Mouse (Mus musculus) heart, embryonic 14.5 days (tissue): ENCODE data around the gene Samsn1. TPM values are rescaled to one million over a fixed set of nuclear protein-coding genes. Genes with fewer than 3 reads are reported as not detected.

Source experiments
- ATAC-seq: fragments of 200-750 bp; cut with Nextera tagmentation; 2 replicates; pipeline ENCODE4 v1.8.0; 2017; ENCODE audit warnings: low read depth, moderate TSS enrichment; ENCODE audit not compliant: insufficient number of reproducible peaks, insufficient read depth, low FRiP score
- H3K27ac ChIP-seq, 2 experiments: fragments of 200-500 bp in 1 of 2; fragments of 300-500 bp in 1 of 2; sonication (generic) in 1 of 2; replicated peaks in 1 of 2; 2 replicates each; pipeline ENCODE4 v1.5.1; 2012 to 2014; ENCODE audit warnings: low read depth in 2 of 2, low read length in 2 of 2, control low read depth in 1 of 2, mild to moderate bottlenecking in 1 of 2, mixed read lengths in 1 of 2; ENCODE audit not compliant: control insufficient read depth in 1 of 2, insufficient read depth in 1 of 2
- H3K27me3 ChIP-seq: fragments of 300-500 bp; sonication (generic); 2 replicates; pipeline ENCODE4 v1.6.1; 2014; ENCODE audit warnings: mild to moderate bottlenecking, low read length, control low read depth; ENCODE audit not compliant: control insufficient read depth, insufficient read depth
- H3K36me3 ChIP-seq: fragments of 300-500 bp; sonication (generic); 2 replicates; pipeline ENCODE4 v1.6.1; 2014; ENCODE audit warnings: mild to moderate bottlenecking, control low read depth, low read length, mixed read lengths; ENCODE audit not compliant: control insufficient read depth, insufficient read depth
- H3K4me1 ChIP-seq, 2 experiments: fragments of 200-500 bp in 1 of 2; fragments of 300-500 bp in 1 of 2; sonication (generic) in 1 of 2; 2 replicates each; pipeline ENCODE4 v1.6.1; 2012 to 2014; ENCODE audit warnings: low read length in 2 of 2, control low read depth in 1 of 2, mixed read lengths in 1 of 2; ENCODE audit not compliant: control insufficient read depth in 2 of 2, insufficient read depth in 2 of 2
- H3K4me2 ChIP-seq: fragments of 300-500 bp; sonication (generic); 2 replicates; pipeline ENCODE4 v1.6.1; 2014; ENCODE audit warnings: mild to moderate bottlenecking, low read length
- H3K4me3 ChIP-seq, 2 experiments: fragments of 200-500 bp in 1 of 2; fragments of 300-500 bp in 1 of 2; sonication (generic) in 1 of 2; 2 replicates each; pipeline ENCODE4 v1.5.1; 2012 to 2014; ENCODE audit warnings: low read length in 2 of 2, mild to moderate bottlenecking in 2 of 2, control low read depth in 1 of 2, low read depth in 1 of 2, moderate library complexity in 1 of 2; ENCODE audit not compliant: control insufficient read depth in 1 of 2, insufficient read depth in 1 of 2
- H3K9ac ChIP-seq: fragments of 300-500 bp; sonication (generic); 2 replicates; pipeline ENCODE4 v1.6.1; 2014; ENCODE audit warnings: mild to moderate bottlenecking, low read length
- H3K9me3 ChIP-seq: fragments of 300-500 bp; sonication (generic); 2 replicates; pipeline ENCODE4 v1.6.1; 2016; ENCODE audit warnings: low read length, control low read depth; ENCODE audit not compliant: control insufficient read depth
- WGBS: fragments of 180-500 bp; shearing (Covaris S2); extraction: QIAGEN DNeasy Blood & Tissue Kit; methylation state at CpG from one replicate; pipeline ENCODE4 v1.1.7; 2014; 5-methylcytosine and 5-hydroxymethylcytosine counted together
- polyA plus RNA-seq: library from polyadenylated mRNA; unstranded; fragments of >200 nt; fragmentation: Nextera tagmentation; extraction: Ambion mirVana; gene quantifications from 2 replicates; pipeline ENCODE4 v1.2.1, GENCODE M21; 2014

The Samsn1 gene
- polyA plus RNA-seq, 1 experiment from 2014 or later: 2.1 TPM

GRCm38 (mm10) chr16:75872241-75872640 lies 149.8 kb downstream of the Samsn1 start:
- Histone ChIP-seq H3K4me2 (no peak overlapping the region), H3K27me3 (no peaks in the 10 kb centered on the region), H3K4me3 (no peak overlapping the region), H3K4me1 (no peaks in the 10 kb centered on the region; a peak in 1 of 4 replicates), H3K9ac (no peak overlapping the region), H3K27ac (no peak overlapping the region), H3K9me3 (no peaks in the 10 kb centered on the region), H3K36me3 (no peaks in the 10 kb centered on the region)
- 85% methylated on average over 8 of the region's 8 CpGs for WGBS
- ATAC-seq: no peak

DNA sequence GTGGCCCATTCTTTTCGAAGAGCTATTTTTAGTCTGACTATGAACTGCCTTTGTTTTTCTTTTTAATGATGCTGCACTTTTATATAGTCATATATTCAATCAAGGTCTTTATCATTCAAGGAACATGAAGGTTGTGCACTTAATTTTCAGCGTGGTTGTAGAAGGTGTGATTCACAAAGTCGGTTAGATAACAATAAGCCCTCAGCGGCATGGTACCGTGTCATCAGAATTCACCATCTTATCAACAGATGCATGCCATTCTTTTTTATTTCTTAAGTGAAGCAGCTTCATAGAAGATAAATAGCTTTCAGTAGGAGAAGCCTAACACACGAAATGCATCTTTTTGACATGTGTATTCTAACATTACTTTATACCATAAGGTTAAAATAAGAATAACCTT lies 154.7 kb downstream of the Samsn1 start:
- no peak overlapping the region for H3K4me2 ChIP-seq
- H3K4me3 ChIP-seq: no peak overlapping the region
- H3K27me3 ChIP-seq: no peaks in the 10 kb centered on the region
- 71% methylated on average over 6 of the region's 6 CpGs for WGBS
- no peak overlapping the region for H3K27ac ChIP-seq
- no peak overlapping the region for H3K9ac ChIP-seq
- no peaks in the 10 kb centered on the region for H3K9me3 ChIP-seq
- no peaks in the 10 kb centered on the region for H3K36me3 ChIP-seq
- H3K4me1 ChIP-seq: no peaks in the 10 kb centered on the region
- ATAC-seq: no peak

DNA sequence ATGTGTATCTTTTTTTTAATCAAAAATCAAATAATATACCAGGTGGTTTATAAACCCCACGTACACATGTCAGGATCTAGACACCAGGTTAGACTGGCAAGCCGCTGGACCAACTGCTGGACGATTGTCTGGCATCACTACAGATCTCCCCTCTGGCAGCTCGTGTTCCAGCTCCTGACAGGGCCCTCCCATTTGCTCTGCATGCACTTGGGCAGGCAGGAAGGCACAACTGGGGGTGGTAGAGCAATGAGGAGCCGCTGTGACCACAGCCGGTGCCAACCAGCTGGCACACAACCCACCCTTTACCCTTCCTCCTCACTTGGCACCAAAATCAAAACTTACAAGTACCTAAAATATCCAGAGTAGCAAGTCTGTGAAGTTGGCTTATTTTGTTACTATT lies 156.6 kb downstream of the Samsn1 start:
- Histone ChIP-seq H3K36me3 (no peaks in the 10 kb centered on the region), H3K27ac (no peak overlapping the region), H3K4me3 (no peak overlapping the region), H3K4me1 (peaks cover under 1 to 4% of the 10 kb centered on the region in 2 experiments; a peak in 1 of 4 replicates), H3K9ac (no peak overlapping the region), H3K27me3 (no peaks in the 10 kb centered on the region), H3K9me3 (no peaks in the 10 kb centered on the region), H3K4me2 (no peak overlapping the region)
- no peak for ATAC-seq
- 82% methylated on average over 6 of the region's 6 CpGs for WGBS

- H3K9me3 ChIP-seq: no peaks in the 10 kb centered on the region
- no peak overlapping the region for H3K9ac ChIP-seq
- H3K27ac ChIP-seq: no peak overlapping the region
- no peak overlapping the region for H3K4me3 ChIP-seq
- H3K27me3 ChIP-seq: no peaks in the 10 kb centered on the region
- H3K36me3 ChIP-seq: no peaks in the 10 kb centered on the region
- no peak for ATAC-seq
- peaks cover 2 to 4% of the 10 kb centered on the region in 2 experiments; a peak in 1 of 4 replicates for H3K4me1 ChIP-seq
- WGBS: 70% methylated on average over 2 of the region's 2 CpGs
- H3K4me2 ChIP-seq: no peak overlapping the region
Measured at GRCm38 (mm10) chr16:75864673-75865072, 157.4 kb downstream of the Samsn1 start.

GRCm38 (mm10) chr16:75856343-75856742 lies 165.7 kb downstream of the Samsn1 start:
- Histone ChIP-seq H3K4me2 (no peak overlapping the region), H3K27ac (no peak overlapping the region), H3K4me3 (no peak overlapping the region), H3K36me3 (no peaks in the 10 kb centered on the region), H3K9ac (no peak overlapping the region), H3K4me1 (peaks cover 0 to 2% of the 10 kb centered on the region in 2 experiments; a peak in 1 of 4 replicates), H3K27me3 (no peaks in the 10 kb centered on the region), H3K9me3 (no peaks in the 10 kb centered on the region)
- 83% methylated on average over 2 of the region's 2 CpGs for WGBS
- ATAC-seq: no peak

GRCm38 (mm10) chr16:75855402-75855801 lies 166.7 kb downstream of the Samsn1 start:
- Histone ChIP-seq H3K9ac (no peak overlapping the region), H3K9me3 (no peaks in the 10 kb centered on the region), H3K4me3 (no peak overlapping the region), H3K4me2 (no peak overlapping the region), H3K27me3 (no peaks in the 10 kb centered on the region), H3K4me1 (peaks cover 0 to 1% of the 10 kb centered on the region in 2 experiments; a peak in 1 of 4 replicates), H3K27ac (no peak overlapping the region), H3K36me3 (no peaks in the 10 kb centered on the region)
- no peak for ATAC-seq
- 73% methylated on average over 7 of the region's 7 CpGs for WGBS

DNA sequence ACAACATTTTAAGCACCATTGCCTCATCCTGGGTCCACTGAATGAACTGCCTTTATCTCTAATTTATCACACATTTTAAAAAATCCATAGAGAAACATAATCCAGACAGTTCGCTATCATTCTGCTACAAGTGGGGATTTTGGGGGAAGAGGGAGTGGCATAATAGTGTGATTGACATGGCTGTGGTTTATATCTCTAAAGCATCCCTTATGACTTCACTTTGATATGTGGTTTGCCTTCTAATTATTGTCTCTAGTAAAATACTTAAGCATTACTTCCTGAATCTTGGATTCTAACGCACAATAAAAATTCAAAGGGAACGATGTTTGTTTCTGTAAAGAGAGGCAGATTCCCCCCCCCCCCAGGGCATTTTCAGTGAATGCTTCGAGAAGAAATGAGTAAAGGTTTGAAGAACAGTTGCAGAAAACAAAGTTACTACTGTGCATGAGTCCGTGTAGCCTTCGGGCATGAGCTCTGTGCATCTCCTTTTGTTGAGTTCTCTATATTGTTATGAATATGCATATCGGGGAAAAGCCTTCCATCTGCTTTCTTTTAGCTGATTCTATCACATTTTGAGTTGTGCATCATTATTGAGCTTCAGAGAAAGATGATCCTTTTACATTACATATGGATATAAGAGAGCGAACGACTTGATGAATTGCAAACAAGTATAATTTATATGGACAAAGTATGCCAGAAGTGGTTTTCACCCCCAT lies 168.4 kb downstream of the Samsn1 start:
- Histone ChIP-seq H3K9ac (no peak overlapping the region), H3K27me3 (no peaks in the 10 kb centered on the region), H3K4me1 (no peaks in the 10 kb centered on the region), H3K4me3 (no peak overlapping the region), H3K36me3 (no peaks in the 10 kb centered on the region), H3K27ac (no peak overlapping the region), H3K4me2 (no peak overlapping the region), H3K9me3 (no peaks in the 10 kb centered on the region)
- ATAC-seq: no peak
- 89% methylated on average over 9 of the region's 9 CpGs for WGBS

GRCm38 (mm10) chr16:75852485-75852884 lies 169.6 kb downstream of the Samsn1 start:
- Histone ChIP-seq H3K36me3 (no peaks in the 10 kb centered on the region), H3K27ac (no peak overlapping the region), H3K4me1 (no peaks in the 10 kb centered on the region), H3K27me3 (no peaks in the 10 kb centered on the region), H3K9ac (no peak overlapping the region), H3K4me3 (no peak overlapping the region), H3K9me3 (no peaks in the 10 kb centered on the region), H3K4me2 (no peak overlapping the region)
- WGBS: 32% methylated on average over 2 of the region's 2 CpGs
- no peak for ATAC-seq
